Mouse (Mus musculus) adrenal gland (tissue): ENCODE measurements around the gene Prdx4.
"Not testable (repeated sequence)": the region's sequence is repeated elsewhere in the genome, so short reads cannot be mapped to it uniquely, and the experiment has no call there.

ENCODE experiments used
- intact Hi-C: fragments of 180-260 bp; cut with DNase I; formaldehyde crosslinking; loops from one replicate; pipeline ENCODE4 v1.15.1; 2025
- long read RNA-seq, 2 experiments: library from polyadenylated mRNA; unstranded; transcript quantifications; one replicate each; pipeline ENCODE4 v2.0.0; 2020; ENCODE audit warnings: borderline replicate concordance in 1 of 2; ENCODE audit not compliant: insufficient replicate concordance in 1 of 2

Prdx4 gene
- long read RNA-seq, experiment 1, transcript Prdx4-201 (7 exons, 990 nt), result major isoform, 26 of 26 reads
- long read RNA-seq, experiment 1, partial matches to known transcripts, result 0 of 26 reads
- long read RNA-seq, experiment 1, other reads (novel, unspliced or antisense), result 0 of 26 reads
- long read RNA-seq, experiment 2, transcript Prdx4-201 (7 exons, 990 nt), result major isoform, 59 of 60 reads
- long read RNA-seq, experiment 2, partial matches to known transcripts, result 1 of 60 reads
- long read RNA-seq, experiment 2, other reads (novel, unspliced or antisense), result 0 of 60 reads

DNA sequence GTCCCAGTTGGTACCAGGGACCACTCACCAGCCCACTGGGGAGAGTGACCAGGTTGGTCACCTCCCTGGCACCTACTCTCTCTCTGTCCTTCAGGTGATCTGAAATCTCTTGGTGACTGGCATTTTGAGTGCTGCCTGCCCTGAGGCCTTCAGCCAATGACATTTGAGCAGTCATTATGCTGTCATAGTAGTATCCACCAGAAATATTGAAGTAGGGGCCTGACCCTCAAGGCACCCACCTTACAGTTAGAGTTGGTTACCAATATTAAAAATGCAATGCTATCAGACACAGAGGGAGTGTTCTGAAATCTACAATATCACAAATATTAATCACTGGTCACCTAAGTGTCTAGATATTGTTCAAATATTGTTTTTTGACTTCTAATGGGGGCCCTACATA is at the start of gene Prdx4:
Gene Prdx4, minus strand, starts transcription at position 101 of the 400 bp plus-strand sequence.
- intact Hi-C loops, result no loop called here

DNA sequence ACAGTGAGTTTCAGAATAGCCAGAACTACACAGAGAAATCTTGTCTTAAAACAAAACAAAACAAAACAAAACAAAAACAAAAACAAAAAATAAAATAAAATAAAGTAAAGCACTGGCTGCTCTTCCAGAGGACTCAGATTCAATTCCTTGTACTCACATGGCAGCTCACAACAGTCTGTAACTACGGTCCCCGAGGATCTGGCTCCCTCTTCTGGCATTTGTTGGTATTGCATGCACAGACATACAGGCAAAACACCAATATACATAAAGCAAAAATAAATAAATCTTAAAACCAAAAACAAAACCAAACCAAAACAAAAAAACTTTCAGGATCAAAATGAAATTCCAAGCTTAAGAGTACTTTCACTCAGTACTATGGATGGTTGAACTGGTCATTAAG is 36.0 kb upstream of the Prdx4 start:
- intact Hi-C loops, result no loop called here

DNA sequence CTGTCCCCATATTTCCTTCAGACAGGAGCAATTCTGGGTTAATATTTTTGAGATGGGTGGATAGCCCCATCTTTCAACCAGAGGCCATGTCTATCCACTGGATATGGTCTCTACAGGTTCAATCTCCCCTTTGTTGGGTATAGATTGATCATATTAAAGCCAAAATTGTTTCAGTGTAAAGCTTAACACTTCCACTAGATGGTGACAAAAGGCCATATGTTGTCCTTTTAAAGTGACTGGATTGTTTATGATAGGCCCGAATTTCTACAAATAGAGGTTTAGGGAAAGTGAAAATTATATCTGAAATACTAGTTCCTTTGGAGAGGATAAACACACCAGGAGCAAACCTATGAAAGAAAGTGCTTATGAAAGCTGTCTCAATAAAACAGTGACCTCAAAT is 34.9 kb upstream of the Prdx4 start:
- intact Hi-C loops, result no loop called here

DNA sequence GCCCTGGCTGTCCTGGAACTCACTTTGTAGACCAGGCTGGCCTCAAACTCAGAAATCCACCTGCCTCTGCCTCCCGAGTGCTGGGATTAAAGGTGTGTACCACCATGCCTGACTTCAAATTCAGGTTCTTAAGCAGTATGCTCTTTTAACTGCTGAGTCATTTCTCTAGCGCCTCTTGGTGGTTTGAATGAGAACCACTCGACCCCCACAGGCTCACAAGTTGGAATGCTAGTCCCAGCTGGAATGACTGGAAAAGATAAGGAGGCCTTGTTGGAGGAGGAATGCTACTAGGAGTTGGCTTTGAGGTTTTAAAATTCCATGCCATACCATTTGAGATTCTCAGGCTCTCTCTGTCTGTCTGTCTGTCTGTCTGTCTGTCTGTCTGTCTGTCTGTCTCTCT is 29.6 kb upstream of the Prdx4 start:
- intact Hi-C loops, result not testable (repeated sequence)

DNA sequence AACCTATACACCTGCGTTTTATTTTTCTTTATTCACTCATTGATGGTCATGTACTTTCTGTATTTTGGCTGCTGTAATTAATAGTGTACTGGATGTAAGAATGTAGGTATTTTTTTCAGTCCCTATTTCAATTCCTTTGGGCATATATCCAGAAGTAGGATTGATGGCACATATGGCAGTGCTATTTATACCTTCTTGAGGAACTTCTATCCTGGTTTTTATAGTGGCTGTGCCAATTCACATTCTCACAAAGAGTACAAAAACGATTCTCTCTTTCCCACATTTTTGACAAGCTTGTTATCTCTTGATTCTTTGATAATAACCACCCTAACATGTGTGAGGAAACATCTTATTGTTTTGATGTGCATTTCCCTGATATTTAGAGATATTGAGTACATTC is 24.5 kb upstream of the Prdx4 start:
- intact Hi-C loops, result no loop called here

DNA sequence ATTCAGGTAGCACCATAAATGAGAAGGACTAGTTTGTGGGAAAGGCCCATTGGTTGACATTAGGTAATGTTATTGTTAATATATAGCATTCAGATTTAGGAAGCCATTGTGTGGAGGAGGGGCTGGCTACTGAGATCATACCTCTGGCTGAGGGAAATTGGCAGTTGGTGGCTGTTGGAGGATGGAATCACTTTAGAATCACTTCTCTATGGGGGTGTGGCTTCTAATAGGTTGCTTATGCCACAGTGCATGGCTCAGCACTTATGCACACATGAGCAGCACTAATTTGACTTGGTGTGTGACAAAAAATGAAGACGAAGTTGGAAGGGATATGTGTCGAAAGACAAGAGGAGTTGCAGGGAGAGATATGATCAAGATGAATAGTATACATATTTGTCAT is 5.7 kb upstream of the Prdx4 start:
- intact Hi-C loops, result no loop called here

DNA sequence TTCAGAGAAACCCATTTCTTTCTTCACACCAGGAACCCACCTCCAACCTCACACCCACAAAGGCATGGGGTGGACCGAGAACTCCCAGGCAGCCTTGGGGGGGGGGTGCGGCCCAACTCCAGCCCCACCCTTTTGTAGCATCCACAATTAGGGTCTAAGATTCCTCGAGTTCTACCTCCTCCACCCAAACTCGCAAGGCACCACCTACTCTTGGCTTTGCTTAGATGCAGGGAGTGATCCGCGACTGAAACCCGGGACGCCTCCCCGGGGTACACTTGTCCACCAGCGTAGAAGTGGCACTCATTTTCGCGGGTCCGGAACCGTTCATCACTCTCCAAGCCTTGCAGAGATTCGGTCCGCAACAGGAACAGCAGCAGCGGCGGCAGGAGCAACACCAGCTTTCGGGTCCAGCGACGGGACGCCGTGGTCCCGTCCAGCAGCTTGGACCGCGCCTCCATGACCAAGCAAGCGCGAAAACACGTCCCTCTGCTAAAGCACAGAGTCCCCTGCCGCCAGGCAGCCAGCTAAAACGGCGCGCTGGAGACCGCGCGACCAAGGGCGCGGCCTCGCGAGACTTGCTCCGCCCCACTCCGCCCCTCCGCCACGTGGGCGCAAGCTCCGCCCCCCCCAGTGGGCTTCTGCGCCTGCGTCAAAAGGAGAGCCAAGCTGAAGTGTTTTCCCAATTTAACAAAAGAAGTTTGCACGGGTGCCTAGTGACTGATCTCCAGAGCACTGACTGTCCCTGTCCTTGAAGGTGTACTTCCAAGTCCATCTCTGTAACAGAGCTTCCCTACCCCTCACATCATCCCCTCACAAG is 2.4 kb downstream of the Prdx4 start:
- intact Hi-C loops, result no loop called here

DNA sequence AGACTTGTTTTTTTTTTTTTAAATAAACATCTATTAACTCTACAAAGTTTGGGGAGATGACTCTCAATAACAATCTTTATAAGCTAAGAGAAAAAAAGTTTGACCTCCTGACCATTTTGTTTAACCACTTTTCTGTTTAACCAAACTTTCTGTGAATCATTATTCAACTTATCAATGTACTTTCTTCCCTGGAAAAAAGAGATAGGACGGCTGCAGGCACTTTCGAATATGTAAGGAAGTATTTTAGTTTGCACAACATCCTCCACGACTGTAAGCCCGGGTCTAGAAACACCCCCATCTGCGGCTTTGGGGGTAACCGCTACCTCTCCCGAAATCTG is 3.0 kb downstream of the Prdx4 start:
- intact Hi-C loops, result no loop called here

DNA sequence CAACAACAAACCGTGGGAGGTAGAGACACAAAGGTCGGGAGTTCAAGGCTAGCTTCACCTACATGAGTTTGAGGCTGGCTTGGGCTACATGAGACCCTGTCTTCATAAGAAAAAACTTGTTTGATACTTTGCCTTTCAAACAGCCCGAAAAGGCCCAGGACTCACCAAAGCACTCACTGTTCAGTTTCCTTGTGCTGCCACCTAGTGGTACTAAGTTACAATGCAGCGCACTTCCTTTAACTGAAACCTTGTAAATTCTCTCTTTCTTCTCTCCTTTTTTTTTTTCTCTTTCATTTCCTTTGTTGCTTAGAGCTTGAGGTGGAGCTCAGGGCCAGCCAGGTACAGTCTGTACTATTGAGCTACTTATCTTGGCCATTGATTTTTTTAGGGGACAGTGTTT is 22.5 kb downstream of the Prdx4 start:
- intact Hi-C loops, result loop anchor here (5.0 kb wide), 1 partner anchor 171 kb away; no protein-coding TSS in a partner anchor

DNA sequence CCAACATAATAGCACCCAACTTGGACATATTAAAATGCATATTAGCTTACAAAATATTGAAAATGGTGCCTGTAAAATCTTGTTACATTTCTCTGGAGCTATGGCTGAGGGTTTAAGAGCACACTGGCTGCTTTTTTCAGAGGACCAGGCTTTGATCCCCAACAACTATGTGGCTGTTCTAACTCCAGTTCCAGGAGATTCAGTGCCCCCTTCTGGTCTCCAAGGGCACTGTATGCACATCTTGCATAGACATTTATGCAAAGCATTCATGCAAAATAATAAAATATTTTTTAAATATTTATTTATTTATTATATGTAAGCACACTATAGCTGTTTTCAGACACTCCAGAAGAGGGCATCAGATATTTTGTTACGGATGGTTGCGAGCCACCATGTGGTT is 34.2 kb downstream of the Prdx4 start:
- intact Hi-C loops, result no loop called here

DNA sequence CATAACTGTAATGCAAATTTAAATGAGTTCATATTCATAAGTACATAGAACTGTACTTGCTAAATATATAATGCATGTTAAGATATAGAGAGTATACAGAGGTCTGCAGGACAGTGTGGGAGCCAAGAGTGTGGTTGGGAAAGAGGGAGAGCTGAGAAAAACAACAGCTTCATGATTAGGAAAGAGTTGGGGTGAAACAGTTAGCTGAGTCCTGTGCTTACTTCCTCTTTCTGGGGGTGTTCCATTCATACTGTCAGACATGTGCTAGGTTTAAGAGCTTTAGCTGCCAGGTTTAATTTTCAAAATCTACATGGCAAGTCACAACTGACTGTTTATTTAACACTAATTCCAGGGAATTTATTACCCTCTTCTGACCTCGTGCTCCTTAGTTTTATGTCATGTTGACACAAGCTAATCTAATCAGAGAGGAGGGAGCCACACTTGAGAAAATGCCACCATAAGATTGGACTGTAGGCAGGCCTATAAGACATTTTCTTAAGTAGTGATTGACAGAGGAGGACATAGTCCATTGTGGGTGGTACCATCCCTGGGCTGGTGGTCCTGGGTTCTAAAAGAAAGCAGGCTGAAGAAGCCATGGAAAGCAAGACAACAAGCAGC is 60.0 kb downstream of the Prdx4 start:
- intact Hi-C loops, result no loop called here

DNA sequence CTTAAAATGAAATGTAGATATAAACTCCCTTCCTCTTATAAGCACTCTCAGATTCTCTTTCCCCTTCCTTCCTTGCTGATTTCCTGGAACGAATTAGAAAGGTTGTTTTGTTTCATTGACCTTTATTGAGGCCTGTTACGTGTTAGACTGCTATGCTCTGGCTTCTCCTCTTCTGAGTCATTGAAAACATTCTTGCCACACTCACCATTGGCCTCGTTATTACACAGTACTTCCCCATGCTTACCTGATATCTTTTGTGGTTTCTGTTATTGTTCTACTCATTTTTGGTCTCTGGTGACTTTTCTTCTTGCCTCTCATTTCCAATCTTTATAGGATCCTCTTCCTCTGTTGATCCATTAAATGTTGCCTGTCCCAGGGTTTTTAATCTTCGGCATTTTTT is 62.1 kb downstream of the Prdx4 start:
- intact Hi-C loops, result loop anchor here (5.0 kb wide), 1 partner anchor 61 kb away; the partner anchor contains the start of gene Sat1
